Mouse (Mus musculus): ENCODE measurements around the gene Susd6.

GRCm38 (mm10) chr12:80791571-80792444, 1.5 kb downstream of the Susd6 start:
- TF ChIP-seq POLR2A (IDR thresholded peaks at IDR 0.05; ENCODE audit: borderline replicate concordance, insufficient read depth, low read length) = no peak
- TF ChIP-seq CTCF (IDR thresholded peaks at IDR 0.05; ENCODE audit: borderline replicate concordance, insufficient read depth, low read depth, low read length) = no peak

Data from cerebellum, adult 2 months (tissue).